Mouse (Mus musculus): Measurements from ENCODE around the gene Ssc4d.

DNA sequence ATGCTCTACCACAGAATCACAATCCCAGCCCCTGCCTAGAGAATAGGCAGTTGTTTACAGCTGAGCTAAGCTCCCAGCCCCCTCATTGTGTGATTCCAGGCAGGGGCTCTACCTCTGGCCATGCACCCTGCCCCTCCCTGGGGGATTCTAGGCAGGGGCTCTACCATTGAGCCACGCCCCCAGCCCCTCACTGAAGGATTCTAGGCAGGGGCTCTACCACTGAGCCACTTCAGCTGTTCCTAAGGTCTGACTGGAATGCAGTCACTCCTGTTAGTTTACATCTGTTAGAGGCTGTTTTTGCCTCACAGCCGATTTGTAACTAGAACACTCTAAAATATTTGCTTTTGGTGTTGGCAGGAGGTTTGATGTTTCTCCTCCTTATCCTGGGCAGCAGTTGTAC, 28.0 kb upstream of the Ssc4d start:
- TF ChIP-seq TAL1 (conservative IDR thresholded peaks at IDR 0.05; ENCODE audit: low read depth, low read length) = no peak
- TF ChIP-seq CTCF (IDR thresholded peaks at IDR 0.05; ENCODE audit: low read depth, low read length) = no peak
